Mouse (Mus musculus) E14TG2a.4 (cell line): Measurements from ENCODE around the gene 9330182L06Rik.

Experiments
- H3K27me3 ChIP-seq: 2 replicates; pipeline ENCODE4 v1.6.1; 2014; ENCODE audit warnings: low read length, control low read depth; ENCODE audit not compliant: insufficient read depth
- H3K36me3 ChIP-seq: 2 replicates; pipeline ENCODE4 v1.6.1; 2014; ENCODE audit warnings: low read length, control low read depth; ENCODE audit not compliant: insufficient read depth
- H3K4me1 ChIP-seq: replicated peaks from 2 replicates; pipeline ENCODE4 v1.6.1; 2014; ENCODE audit warnings: low read depth, low read length, control low read depth
- H3K4me3 ChIP-seq: replicated peaks from 2 replicates; pipeline ENCODE4 v1.5.1; 2014; ENCODE audit warnings: mild to moderate bottlenecking, low read length
- H3K9me3 ChIP-seq: 2 replicates; pipeline ENCODE4 v1.6.1; 2014; ENCODE audit warnings: low read length, control low read depth
- CTCF ChIP-seq: conservative IDR thresholded peaks from 2 replicates; pipeline ENCODE4 v1.5.1; 2014; ENCODE audit warnings: low read length
- NANOG ChIP-seq: IDR thresholded peaks from 2 replicates; pipeline ENCODE4 v1.6.1; 2014; ENCODE audit warnings: borderline replicate concordance, low read length, mixed read lengths
- POU5F1 ChIP-seq: IDR thresholded peaks from 2 replicates; pipeline ENCODE4 v1.6.1; 2014; ENCODE audit warnings: low read length, borderline replicate concordance

The 9330182L06Rik gene

DNA sequence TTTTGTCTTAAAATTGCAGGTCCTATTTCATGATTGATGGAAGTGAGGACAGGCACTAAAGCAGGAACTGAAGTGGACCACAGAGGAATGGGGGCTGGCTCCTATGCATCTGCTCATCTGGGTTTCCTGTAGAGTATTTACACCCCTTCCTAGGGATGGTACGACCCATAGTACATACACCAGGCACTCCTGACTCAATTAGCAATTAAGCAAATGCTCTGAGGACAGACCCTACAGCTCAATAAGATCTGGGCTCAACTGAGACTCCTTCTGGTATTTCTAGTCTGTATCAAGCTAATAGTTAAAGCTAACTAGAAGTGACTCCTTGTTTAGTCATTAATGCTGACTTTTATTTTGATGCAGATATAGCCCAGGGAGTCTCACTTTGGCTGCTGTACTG lies 60.9 kb downstream of the 9330182L06Rik start:
- H3K4me1 ChIP-seq = no peaks in the 10 kb centered on the region
- H3K36me3 ChIP-seq = no peaks in the 10 kb centered on the region
- no peaks in the 10 kb centered on the region for H3K27me3 ChIP-seq
- H3K9me3 ChIP-seq = no peaks in the 10 kb centered on the region
- TF ChIP-seq POU5F1 (no peak), NANOG (no peak), CTCF (no peak)
- no peak overlapping the region for H3K4me3 ChIP-seq

DNA sequence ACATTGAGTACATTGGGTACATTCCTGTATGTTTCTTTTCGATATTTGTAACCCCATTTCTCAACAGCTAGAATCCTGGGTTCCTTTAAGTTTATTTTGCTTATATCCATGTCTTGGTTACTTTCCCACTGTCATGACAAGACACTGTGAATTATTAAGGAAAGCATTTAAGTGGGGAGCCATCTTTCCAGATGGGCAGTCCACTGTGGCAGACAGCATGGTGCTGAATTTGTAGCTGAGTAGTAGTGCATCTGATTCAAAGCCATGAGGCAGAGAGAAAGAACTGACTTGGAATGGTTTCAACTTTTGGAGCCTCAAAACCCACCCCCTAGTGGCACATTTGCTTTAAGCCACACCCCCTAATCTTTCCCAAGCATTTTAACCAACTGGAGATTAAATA lies 61.6 kb downstream of the 9330182L06Rik start:
- H3K36me3 ChIP-seq = no peaks in the 10 kb centered on the region
- no peaks in the 10 kb centered on the region for H3K27me3 ChIP-seq
- H3K9me3 ChIP-seq = no peaks in the 10 kb centered on the region
- H3K4me3 ChIP-seq = no peak overlapping the region
- TF ChIP-seq POU5F1 = no peak
- TF ChIP-seq NANOG = no peak
- TF ChIP-seq CTCF = no peak
- H3K4me1 ChIP-seq = no peaks in the 10 kb centered on the region

DNA sequence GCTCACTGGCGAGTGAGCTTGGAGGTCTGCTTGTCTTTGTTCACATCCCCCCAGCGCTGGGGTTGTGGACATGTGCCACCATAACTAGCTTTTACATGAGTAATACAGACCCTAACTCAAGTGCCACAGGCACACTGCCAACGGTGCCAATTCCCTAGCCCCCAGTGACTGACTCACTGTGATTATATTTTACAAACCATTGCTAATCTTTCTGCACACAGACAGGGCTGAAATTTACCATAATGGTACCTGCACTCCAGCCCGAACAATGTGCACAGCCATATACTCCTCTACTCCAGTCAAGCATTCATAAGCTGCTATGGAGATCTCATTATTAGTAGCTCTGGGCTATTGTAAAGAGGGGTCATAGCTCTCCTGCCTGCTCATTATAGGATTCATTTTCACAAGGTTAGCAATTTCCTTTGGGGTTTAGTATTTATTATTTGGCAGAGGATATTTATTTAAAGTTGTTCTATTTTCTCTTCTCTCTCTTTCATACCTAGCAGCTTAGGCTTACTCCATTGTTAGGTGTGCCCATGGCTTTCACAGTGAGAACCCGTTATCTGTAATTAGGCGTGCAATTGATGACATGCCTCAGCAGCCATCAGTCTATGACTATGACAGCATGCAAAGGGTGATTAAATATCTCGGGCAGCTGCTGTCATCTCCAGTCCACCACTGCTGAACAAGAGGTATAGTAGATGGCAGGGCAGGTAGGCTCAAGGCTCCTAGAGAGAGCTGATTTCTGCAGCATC lies 73.0 kb downstream of the 9330182L06Rik start:
- no peaks in the 10 kb centered on the region for H3K9me3 ChIP-seq
- no peak overlapping the region for H3K4me3 ChIP-seq
- no peaks in the 10 kb centered on the region for H3K4me1 ChIP-seq
- no peak for TF ChIP-seq POU5F1
- no peak for TF ChIP-seq CTCF
- no peak for TF ChIP-seq NANOG
- H3K36me3 ChIP-seq = no peaks in the 10 kb centered on the region
- no peaks in the 10 kb centered on the region for H3K27me3 ChIP-seq

DNA sequence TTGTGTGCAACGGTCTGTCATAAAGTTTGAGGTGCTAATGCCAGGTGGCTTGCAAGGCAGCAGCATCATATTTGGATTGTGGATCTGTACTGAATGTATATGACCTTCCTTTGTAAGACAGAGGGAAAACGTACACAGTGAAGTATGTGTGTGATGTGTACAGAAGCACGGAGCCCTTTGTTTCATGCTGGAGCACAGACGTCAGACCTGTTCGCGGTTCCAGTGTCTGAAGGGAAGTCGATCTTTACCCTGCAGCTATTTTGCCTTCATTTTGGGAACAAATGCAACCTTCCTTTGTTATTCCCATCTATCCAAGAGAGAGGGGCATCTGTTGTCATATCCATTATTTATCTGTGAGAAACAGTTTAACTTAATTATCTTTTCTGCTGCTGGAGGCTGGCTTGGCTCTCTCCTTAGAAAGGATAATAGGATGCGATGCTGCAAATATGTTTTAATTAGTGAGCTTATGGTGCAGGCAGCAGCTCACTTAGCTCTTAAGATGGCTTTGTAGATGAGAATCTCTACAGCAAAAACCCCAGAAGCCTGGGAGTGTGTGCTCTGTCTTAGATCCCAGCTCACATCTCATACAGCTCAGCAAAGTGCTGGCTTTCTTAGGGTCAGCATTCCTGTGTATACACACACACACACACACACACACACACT lies 73.7 kb downstream of the 9330182L06Rik start:
- Histone ChIP-seq H3K4me1 (no peaks in the 10 kb centered on the region), H3K36me3 (no peaks in the 10 kb centered on the region), H3K4me3 (no peak overlapping the region), H3K9me3 (no peaks in the 10 kb centered on the region), H3K27me3 (no peaks in the 10 kb centered on the region)
- no peak for TF ChIP-seq POU5F1
- no peak for TF ChIP-seq NANOG
- no peak for TF ChIP-seq CTCF

DNA sequence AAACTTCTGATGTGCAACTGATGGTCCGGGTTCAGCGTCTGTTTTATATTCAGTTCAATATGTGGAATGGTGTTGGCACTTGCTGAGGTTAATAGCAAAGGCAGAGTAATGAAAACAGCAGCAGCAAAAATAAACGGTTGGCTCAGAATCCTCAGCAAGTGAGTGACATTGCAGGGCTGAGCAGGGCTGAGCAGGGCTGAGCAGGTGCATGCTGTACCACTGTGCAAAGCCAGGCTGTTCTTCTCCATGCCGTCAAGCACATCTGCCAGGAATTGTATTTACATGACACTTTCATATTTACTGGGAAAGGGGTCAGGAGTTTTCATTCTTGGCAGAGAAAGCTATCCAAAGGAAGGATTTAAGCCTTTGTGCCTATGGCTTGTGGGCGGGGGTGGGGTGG lies 78.7 kb downstream of the 9330182L06Rik start:
- H3K27me3 ChIP-seq = no peaks in the 10 kb centered on the region
- no peaks in the 10 kb centered on the region for H3K4me1 ChIP-seq
- no peak for TF ChIP-seq CTCF
- TF ChIP-seq NANOG = no peak
- no peak for TF ChIP-seq POU5F1
- no peaks in the 10 kb centered on the region for H3K36me3 ChIP-seq
- no peak overlapping the region for H3K4me3 ChIP-seq
- H3K9me3 ChIP-seq = peaks cover 22% of the 10 kb centered on the region

DNA sequence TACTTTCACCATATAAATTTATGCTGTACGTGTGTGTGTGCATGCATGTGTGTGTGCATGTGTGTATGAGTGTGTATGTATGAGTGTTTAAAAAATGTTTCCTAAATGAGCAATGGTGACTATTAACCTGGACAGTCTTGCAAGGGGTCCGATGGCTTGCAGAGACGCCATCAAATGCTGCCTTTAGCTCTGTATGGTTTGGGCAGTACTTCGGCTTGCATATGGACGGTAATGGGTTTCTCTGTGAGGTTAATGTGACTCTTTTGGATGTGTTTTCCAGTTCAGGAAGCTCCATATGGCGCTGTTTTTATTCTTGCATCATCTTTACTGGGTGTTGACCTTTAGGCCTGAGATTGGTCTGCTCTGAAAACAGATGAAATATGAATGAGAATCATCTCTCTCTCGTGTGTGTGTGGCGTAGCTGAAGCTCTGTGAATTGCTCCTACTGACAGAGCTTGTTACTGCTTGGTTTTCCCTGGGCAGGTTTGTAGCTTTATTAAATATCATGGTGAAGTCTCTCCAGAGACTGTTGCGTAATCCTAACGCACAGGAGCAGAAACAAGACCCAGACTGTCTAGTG lies 79.2 kb downstream of the 9330182L06Rik start:
- H3K4me3 ChIP-seq = no peak overlapping the region

DNA sequence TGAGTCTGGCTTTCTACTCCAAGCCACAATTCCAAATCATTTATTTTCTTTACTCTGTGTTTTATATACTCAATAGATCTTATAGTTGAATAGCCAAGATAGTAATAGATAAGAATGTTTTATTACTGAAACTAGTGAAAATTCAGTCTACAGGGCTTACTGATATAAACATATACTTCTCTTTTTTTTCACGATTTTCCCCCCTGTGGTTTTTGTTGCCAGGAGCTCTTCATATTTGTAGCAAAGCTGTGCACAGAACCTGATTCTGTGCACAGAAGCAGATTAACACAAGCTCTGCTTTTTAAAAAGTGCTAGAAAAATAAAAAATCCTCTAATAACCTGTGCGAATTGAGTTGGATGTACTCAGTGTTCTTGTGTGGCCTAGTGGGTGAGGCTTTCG lies 79.7 kb downstream of the 9330182L06Rik start:
- Histone ChIP-seq H3K4me3 (no peak overlapping the region), H3K9me3 (peaks cover 22% of the 10 kb centered on the region), H3K27me3 (no peaks in the 10 kb centered on the region), H3K36me3 (no peaks in the 10 kb centered on the region), H3K4me1 (no peaks in the 10 kb centered on the region)
- TF ChIP-seq NANOG = no peak
- no peak for TF ChIP-seq POU5F1
- no peak for TF ChIP-seq CTCF

More for the DNA sequence above, 79.2 kb downstream of the 9330182L06Rik start:
- TF ChIP-seq NANOG (no peak), CTCF (no peak), POU5F1 (no peak)
- H3K36me3 ChIP-seq = no peaks in the 10 kb centered on the region
- H3K27me3 ChIP-seq = no peaks in the 10 kb centered on the region
- H3K9me3 ChIP-seq = peaks cover 22% of the 10 kb centered on the region
- no peaks in the 10 kb centered on the region for H3K4me1 ChIP-seq

DNA sequence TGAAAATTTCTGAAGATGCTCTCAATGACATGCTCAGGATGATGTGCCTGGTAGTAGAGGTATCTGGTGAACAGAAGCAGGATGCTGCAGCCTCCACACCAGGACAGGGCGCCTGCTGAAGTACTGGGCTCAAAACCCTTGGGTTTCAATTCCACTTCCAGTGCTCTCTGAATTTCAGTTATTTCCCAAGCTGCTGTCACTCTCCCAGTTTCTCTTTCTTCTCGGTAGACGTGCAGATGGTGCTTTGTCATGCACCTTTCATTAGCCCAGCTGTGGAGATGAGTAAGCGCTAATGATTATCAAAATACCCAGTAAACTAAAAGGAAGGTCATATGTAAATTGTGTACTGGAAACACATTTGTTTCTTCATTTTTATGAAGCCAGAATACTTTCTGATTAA lies 80.6 kb downstream of the 9330182L06Rik start:
- no peak for TF ChIP-seq POU5F1
- TF ChIP-seq NANOG = no peak

More for the DNA sequence above, 80.6 kb downstream of the 9330182L06Rik start:
- H3K36me3 ChIP-seq = no peaks in the 10 kb centered on the region
- H3K27me3 ChIP-seq = no peaks in the 10 kb centered on the region
- peaks cover 22% of the 10 kb centered on the region for H3K9me3 ChIP-seq
- no peaks in the 10 kb centered on the region for H3K4me1 ChIP-seq
- H3K4me3 ChIP-seq = no peak overlapping the region
